Mouse (Mus musculus): Measurements from ENCODE around the gene Phactr4.

GRCm38 (mm10) chr4:132311801-132312200 is 110.5 kb downstream of the Phactr4 start:
- TF ChIP-seq CTCF (IDR thresholded peaks at IDR 0.05; ENCODE audit: low read depth, low read length) (no peak), POLR2A (IDR thresholded peaks at IDR 0.05; ENCODE audit: extremely low read depth, insufficient read depth, low read length) (no peak)

All from liver, adult 2 months (tissue).